Mouse (Mus musculus): ENCODE results near the gene Gm28035. TPM values are rescaled to one million over a fixed set of nuclear protein-coding genes. Genes with fewer than 3 reads are reported as not detected.

The Gm28035 gene
- polyA plus RNA-seq, 1 experiment from 2014 or later = 0.55 TPM

GRCm38 (mm10) chr2:30205255-30205628 lies 35.1 kb upstream of the Gm28035 start:
- H3K27me3 ChIP-seq (ENCODE audit: control insufficient read depth, insufficient read depth, low read length) = no peaks in the 10 kb centered on the region
- 0 out of 2 replicates have a peak, but pooled peaks have one; percentile 10 for ATAC-seq (ENCODE audit: insufficient number of reproducible peaks, insufficient read depth, low FRiP score, low read depth)

DNA sequence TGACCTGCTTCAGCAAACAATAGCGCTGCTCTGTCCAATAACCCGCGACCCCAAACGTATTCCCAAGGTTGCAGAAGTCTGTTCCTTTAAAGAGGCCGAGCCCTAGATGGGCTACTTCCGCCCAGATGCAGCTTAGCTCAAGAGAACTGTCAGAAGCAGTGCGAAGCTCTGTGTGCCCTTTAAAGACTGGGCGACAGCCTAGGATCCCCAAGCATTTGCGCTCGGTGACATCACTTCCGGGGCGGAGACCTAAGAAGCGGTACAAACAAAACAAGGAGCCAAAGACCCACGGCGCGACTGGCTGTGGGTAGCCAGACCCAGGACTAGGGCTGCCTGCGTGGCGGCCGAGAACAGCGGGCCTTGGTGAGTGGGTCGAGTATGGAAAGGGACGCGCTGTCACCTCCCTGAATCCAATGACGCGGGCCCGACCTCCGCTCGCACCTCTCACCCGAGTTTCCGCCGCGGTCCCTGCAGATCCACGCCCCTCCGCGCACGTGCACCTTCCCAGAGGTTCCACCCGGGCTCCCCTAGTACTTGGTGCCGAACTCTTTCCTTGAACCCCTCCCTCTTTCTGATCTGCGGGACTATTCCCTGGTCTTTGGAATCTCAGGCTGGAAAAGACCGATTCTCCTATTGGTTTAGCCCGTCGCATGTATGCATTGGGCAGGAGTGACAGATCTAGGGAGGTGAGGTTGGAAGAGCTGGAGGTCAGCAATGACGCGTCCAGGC lies 34.6 kb upstream of the Gm28035 start, which contains the start of gene Kyat1:
TSS of gene Kyat1 (minus strand) at position 219 of the 729 bp plus-strand sequence.
- H3K36me3 ChIP-seq (ENCODE audit: control insufficient read depth, insufficient read depth, low read length) = no peaks in the 10 kb centered on the region
- no peaks in the 10 kb centered on the region for H3K9me3 ChIP-seq (ENCODE audit: control insufficient read depth, low read length)
- H3K27me3 ChIP-seq (ENCODE audit: control insufficient read depth, insufficient read depth, low read length) = no peaks in the 10 kb centered on the region
- peak within 1 kb of the TSS; percentile 81 to 85 for H3K27ac ChIP-seq (replicated peaks in 1 of 2; ENCODE audit: control insufficient read depth in 1 of 2, insufficient read depth in 1 of 2, low read depth in 2 of 2, low read length in 2 of 2)
- peak within 1 kb of the TSS; percentile 79 for H3K9ac ChIP-seq (ENCODE audit: low read length)
- H3K4me1 ChIP-seq (ENCODE audit: control insufficient read depth in 2 of 2, insufficient read depth in 2 of 2, low read length in 2 of 2) = peaks cover 6 to 10% of the 10 kb centered on the region in 2 experiments; a peak in 3 of 4 replicates
- under 1% methylated on average over 44 of the region's 44 CpGs for WGBS
- H3K4me3 ChIP-seq (ENCODE audit: control insufficient read depth in 1 of 2, insufficient read depth in 1 of 2, low read depth in 1 of 2, low read length in 2 of 2) = peak within 1 kb of the TSS; percentile 72 to 92
- ATAC-seq (ENCODE audit: insufficient number of reproducible peaks, insufficient read depth, low FRiP score, low read depth) = peak; percentile 87
- H3K4me2 ChIP-seq (ENCODE audit: low read length) = peak within 1 kb of the TSS; percentile 91

More at GRCm38 (mm10) chr2:30205255-30205628, 35.1 kb upstream of the Gm28035 start:
- Histone ChIP-seq H3K27ac (replicated peaks in 1 of 2; ENCODE audit: control insufficient read depth in 1 of 2, insufficient read depth in 1 of 2, low read depth in 2 of 2, low read length in 2 of 2) (peak overlapping the region; percentile 73 to 85), H3K9ac (ENCODE audit: low read length) (peak overlapping the region; percentile 79), H3K36me3 (ENCODE audit: control insufficient read depth, insufficient read depth, low read length) (no peaks in the 10 kb centered on the region), H3K4me3 (ENCODE audit: control insufficient read depth in 1 of 2, insufficient read depth in 1 of 2, low read depth in 1 of 2, low read length in 2 of 2) (peak overlapping the region; percentile 72 to 92), H3K4me1 (ENCODE audit: control insufficient read depth in 2 of 2, insufficient read depth in 2 of 2, low read length in 2 of 2) (peaks cover 7 to 16% of the 10 kb centered on the region in 2 experiments; a peak in 3 of 4 replicates), H3K4me2 (ENCODE audit: low read length) (peak overlapping the region; percentile 91), H3K9me3 (ENCODE audit: control insufficient read depth, low read length) (no peaks in the 10 kb centered on the region)
- WGBS = 1% methylated on average over 13 of the region's 13 CpGs

GRCm38 (mm10) chr2:30207401-30207800 lies 33.0 kb upstream of the Gm28035 start:
- Histone ChIP-seq H3K4me2 (ENCODE audit: low read length) (no peak overlapping the region), H3K4me1 (ENCODE audit: control insufficient read depth in 2 of 2, insufficient read depth in 2 of 2, low read length in 2 of 2) (peaks cover 4 to 10% of the 10 kb centered on the region in 2 experiments; a peak in 3 of 4 replicates), H3K27me3 (ENCODE audit: control insufficient read depth, insufficient read depth, low read length) (no peaks in the 10 kb centered on the region), H3K9me3 (ENCODE audit: control insufficient read depth, low read length) (no peaks in the 10 kb centered on the region), H3K4me3 (ENCODE audit: control insufficient read depth in 1 of 2, insufficient read depth in 1 of 2, low read depth in 1 of 2, low read length in 2 of 2) (no peak overlapping the region), H3K27ac (replicated peaks in 1 of 2; ENCODE audit: control insufficient read depth in 1 of 2, insufficient read depth in 1 of 2, low read depth in 2 of 2, low read length in 2 of 2) (no peak overlapping the region), H3K36me3 (ENCODE audit: control insufficient read depth, insufficient read depth, low read length) (no peaks in the 10 kb centered on the region), H3K9ac (ENCODE audit: low read length) (no peak overlapping the region)
- ATAC-seq (ENCODE audit: insufficient number of reproducible peaks, insufficient read depth, low FRiP score, low read depth) = no peak
- WGBS = 74% methylated on average over 4 of the region's 4 CpGs

DNA sequence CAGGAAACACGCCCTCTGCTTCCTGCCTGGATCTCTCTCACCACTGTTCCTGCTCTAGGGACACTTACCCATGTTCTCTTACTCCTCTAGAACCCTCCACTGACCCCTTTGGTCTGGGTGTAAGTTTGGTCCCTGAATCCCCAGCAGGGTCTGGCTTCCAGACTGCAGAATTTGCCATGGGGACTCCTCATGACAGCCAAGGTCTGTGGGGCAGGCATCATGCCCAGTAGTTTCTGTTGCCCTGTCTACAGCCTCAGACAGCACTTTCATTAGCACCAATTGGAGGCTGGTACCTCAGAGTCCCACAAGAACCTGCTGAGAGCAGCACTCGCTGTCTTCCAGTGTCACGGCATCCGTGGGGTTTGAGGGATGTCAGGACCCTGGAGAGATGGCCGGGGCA lies 32.5 kb upstream of the Gm28035 start:
- Histone ChIP-seq H3K4me2 (ENCODE audit: low read length) (no peak overlapping the region), H3K36me3 (ENCODE audit: control insufficient read depth, insufficient read depth, low read length) (no peaks in the 10 kb centered on the region), H3K4me1 (ENCODE audit: control insufficient read depth in 2 of 2, insufficient read depth in 2 of 2, low read length in 2 of 2) (peaks cover 4 to 10% of the 10 kb centered on the region in 2 experiments; a peak in 3 of 4 replicates), H3K27ac (replicated peaks in 1 of 2; ENCODE audit: control insufficient read depth in 1 of 2, insufficient read depth in 1 of 2, low read depth in 2 of 2, low read length in 2 of 2) (no peak overlapping the region), H3K27me3 (ENCODE audit: control insufficient read depth, insufficient read depth, low read length) (no peaks in the 10 kb centered on the region), H3K9ac (ENCODE audit: low read length) (no peak overlapping the region), H3K9me3 (ENCODE audit: control insufficient read depth, low read length) (no peaks in the 10 kb centered on the region), H3K4me3 (ENCODE audit: control insufficient read depth in 1 of 2, insufficient read depth in 1 of 2, low read depth in 1 of 2, low read length in 2 of 2) (no peak overlapping the region)
- 67% methylated on average over 5 of the region's 5 CpGs for WGBS
- ATAC-seq (ENCODE audit: insufficient number of reproducible peaks, insufficient read depth, low FRiP score, low read depth) = no peak

DNA sequence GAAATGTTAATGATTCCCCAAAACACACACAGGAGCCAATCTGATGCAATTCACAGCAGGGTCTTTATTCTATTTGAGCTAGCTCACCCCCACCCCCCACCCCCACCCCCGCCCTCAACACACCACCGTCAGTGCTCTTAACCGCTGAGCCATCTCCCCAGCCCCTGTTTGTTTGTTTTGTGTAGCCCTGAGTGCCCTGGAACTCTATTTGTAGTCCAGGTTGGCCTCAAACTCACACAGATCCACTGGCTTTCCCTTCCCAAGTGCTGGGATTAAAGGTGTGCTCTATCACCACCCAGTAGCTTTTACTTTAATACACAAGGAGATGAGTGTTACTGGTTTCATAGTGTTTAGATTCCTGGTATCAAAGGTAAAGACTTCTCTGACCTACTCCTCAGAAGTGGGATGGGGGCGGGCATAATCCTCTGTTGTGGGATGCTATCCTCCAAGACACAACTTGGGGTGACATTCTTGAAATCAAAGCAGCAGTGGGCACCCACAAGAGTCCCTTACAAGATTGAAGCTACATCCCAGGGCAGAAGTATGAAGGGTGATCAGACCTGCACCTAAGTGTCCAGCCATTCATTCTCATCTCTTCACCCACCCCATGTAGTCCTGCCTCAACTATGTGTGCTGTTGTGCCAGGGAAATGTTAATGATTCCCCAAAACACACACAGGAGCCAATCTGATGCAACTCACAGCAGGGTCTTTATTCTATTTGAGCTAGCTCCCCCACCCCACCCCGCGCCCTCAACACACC lies 28.8 kb upstream of the Gm28035 start:
- Histone ChIP-seq H3K4me3 (ENCODE audit: control insufficient read depth in 1 of 2, insufficient read depth in 1 of 2, low read depth in 1 of 2, low read length in 2 of 2) (no peak overlapping the region), H3K9ac (ENCODE audit: low read length) (no peak overlapping the region), H3K27me3 (ENCODE audit: control insufficient read depth, insufficient read depth, low read length) (no peaks in the 10 kb centered on the region), H3K4me1 (ENCODE audit: control insufficient read depth in 2 of 2, insufficient read depth in 2 of 2, low read length in 2 of 2) (no peaks in the 10 kb centered on the region; a peak in 1 of 4 replicates), H3K4me2 (ENCODE audit: low read length) (no peak overlapping the region), H3K9me3 (ENCODE audit: control insufficient read depth, low read length) (no peaks in the 10 kb centered on the region), H3K36me3 (ENCODE audit: control insufficient read depth, insufficient read depth, low read length) (no peaks in the 10 kb centered on the region), H3K27ac (replicated peaks in 1 of 2; ENCODE audit: control insufficient read depth in 1 of 2, insufficient read depth in 1 of 2, low read depth in 2 of 2, low read length in 2 of 2) (no peak overlapping the region)
- ATAC-seq (ENCODE audit: insufficient number of reproducible peaks, insufficient read depth, low FRiP score, low read depth) = no peak
- WGBS = 58% methylated on average over 6 of the region's 6 CpGs

DNA sequence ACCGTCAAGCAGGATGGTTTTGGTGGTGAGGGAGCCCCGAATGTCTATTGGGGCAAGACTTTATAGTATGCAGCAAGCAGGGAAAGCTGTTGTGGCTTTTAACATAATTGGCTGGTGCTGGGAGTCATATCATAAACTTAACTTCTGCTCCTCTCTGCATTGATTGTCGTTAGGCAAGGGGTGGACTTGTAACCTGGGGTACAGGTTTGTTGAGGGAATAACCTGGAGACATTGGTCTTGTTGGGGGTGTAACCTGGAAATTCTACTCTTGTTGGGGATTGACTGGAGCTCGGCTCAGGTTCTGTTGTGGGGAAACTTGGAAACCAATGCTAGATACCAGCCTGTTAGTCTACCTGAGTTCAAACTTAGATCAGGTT lies 28.2 kb upstream of the Gm28035 start:
- H3K9me3 ChIP-seq (ENCODE audit: control insufficient read depth, low read length) = no peaks in the 10 kb centered on the region
- no peaks in the 10 kb centered on the region for H3K36me3 ChIP-seq (ENCODE audit: control insufficient read depth, insufficient read depth, low read length)
- no peak overlapping the region for H3K4me2 ChIP-seq (ENCODE audit: low read length)
- ATAC-seq (ENCODE audit: insufficient number of reproducible peaks, insufficient read depth, low FRiP score, low read depth) = no peak
- no peaks in the 10 kb centered on the region for H3K4me1 ChIP-seq (ENCODE audit: control insufficient read depth in 2 of 2, insufficient read depth in 2 of 2, low read length in 2 of 2)
- no peak overlapping the region for H3K9ac ChIP-seq (ENCODE audit: low read length)
- no peak overlapping the region for H3K27ac ChIP-seq (replicated peaks in 1 of 2; ENCODE audit: control insufficient read depth in 1 of 2, insufficient read depth in 1 of 2, low read depth in 2 of 2, low read length in 2 of 2)
- 73% methylated on average over 4 of the region's 4 CpGs for WGBS
- no peaks in the 10 kb centered on the region for H3K27me3 ChIP-seq (ENCODE audit: control insufficient read depth, insufficient read depth, low read length)
- no peak overlapping the region for H3K4me3 ChIP-seq (ENCODE audit: control insufficient read depth in 1 of 2, insufficient read depth in 1 of 2, low read depth in 1 of 2, low read length in 2 of 2)

GRCm38 (mm10) chr2:30212951-30213350 lies 27.4 kb upstream of the Gm28035 start:
- H3K4me1 ChIP-seq (ENCODE audit: control insufficient read depth in 2 of 2, insufficient read depth in 2 of 2, low read length in 2 of 2) = no peaks in the 10 kb centered on the region
- no peak overlapping the region for H3K4me3 ChIP-seq (ENCODE audit: control insufficient read depth in 1 of 2, insufficient read depth in 1 of 2, low read depth in 1 of 2, low read length in 2 of 2)
- ATAC-seq (ENCODE audit: insufficient number of reproducible peaks, insufficient read depth, low FRiP score, low read depth) = no peak
- H3K27me3 ChIP-seq (ENCODE audit: control insufficient read depth, insufficient read depth, low read length) = no peaks in the 10 kb centered on the region
- no peaks in the 10 kb centered on the region for H3K9me3 ChIP-seq (ENCODE audit: control insufficient read depth, low read length)
- no peak overlapping the region for H3K4me2 ChIP-seq (ENCODE audit: low read length)
- H3K27ac ChIP-seq (replicated peaks in 1 of 2; ENCODE audit: control insufficient read depth in 1 of 2, insufficient read depth in 1 of 2, low read depth in 2 of 2, low read length in 2 of 2) = no peak overlapping the region
- H3K36me3 ChIP-seq (ENCODE audit: control insufficient read depth, insufficient read depth, low read length) = no peaks in the 10 kb centered on the region
- no peak overlapping the region for H3K9ac ChIP-seq (ENCODE audit: low read length)
- 50% methylated on average over 1 of the region's 1 CpGs for WGBS

Measured in heart, embryonic 14.5 days (tissue).